Mouse (Mus musculus): ENCODE results near the gene Gm10260.

Gene Gm10260

DNA sequence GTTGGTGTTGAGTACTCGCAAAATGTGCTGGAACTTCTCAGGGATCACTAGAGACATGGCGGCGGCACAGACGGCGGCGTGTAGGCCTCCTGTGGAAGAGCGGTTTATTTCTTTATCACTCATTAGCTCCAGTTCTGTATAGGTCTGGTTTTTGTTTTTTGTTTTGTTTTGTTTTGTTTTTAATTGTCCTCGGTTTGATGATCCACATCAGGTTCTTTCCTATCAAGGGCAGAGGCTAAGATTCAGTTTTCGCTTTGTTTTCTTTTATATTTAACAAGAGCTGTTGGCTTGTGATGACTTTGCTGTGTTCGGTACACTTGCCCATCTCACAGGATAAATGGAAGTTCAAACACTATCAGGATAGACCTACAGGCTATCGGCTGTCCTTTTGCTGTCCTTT lies at the start of gene Gm10260:
Gene Gm10260, minus strand, starts transcription at position 101 of the 400 bp plus-strand sequence.
- no peak for DNase-seq

DNA sequence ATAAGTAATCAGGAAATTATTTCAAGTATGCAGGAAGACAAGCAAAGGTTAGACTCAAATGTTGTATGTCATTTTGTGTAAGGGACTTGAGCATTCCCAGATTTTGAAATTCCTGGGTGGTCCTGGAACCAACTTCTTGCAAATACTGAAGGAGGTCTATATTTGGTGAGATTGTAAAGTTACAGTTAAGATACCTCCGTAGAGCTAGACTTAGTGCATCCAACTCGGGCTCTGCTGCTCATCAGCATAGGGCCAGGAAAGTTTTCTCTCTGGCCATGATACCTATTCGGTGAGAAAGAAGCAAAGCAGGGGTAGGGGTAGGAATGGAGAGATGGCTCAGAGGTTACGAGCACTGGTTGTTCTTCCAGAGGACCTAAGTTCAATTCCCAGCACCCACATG lies 49.4 kb upstream of the Gm10260 start:
- DNase-seq, result no peak

DNA sequence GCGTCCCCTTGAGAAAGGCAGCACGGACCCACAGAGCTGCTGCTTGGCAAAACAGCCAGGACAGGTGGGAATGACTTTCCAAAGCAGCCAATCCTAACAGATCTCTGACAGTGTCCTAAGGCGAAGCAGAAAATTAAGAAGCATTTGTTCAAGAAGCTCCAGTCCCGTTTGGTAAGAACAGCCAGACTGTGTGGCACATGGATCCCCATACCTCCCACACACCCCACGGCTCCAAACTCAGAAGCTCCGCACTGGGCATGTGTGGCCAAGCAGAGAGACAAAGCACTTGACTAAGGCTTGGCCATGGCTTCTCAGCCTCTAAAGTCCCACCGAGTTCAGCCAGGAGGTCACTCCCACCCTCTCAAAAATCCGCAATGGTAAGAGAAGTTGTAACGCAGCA lies 45.5 kb upstream of the Gm10260 start:
- no peak for DNase-seq

DNA sequence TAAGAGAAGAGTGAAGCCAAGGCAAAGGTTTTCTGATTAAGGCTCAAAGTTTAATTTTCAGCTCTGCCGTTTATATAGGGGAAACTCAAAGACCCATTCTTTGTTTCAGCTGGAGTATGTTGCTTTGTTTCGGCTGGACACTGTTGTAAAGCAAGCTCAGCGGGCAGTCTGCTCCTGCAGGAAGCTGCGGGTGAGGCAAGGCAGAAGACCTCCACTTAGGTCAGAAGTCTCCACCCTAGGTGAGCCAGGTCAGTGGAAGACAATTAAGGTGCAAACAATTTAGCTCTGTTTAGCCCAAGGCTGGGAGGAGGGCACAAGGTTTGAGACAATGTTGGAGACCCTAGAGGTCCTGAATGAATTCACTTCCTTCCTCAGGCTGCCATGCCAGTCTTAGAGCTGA lies 42.0 kb upstream of the Gm10260 start:
- DNase-seq, result no peak

DNA sequence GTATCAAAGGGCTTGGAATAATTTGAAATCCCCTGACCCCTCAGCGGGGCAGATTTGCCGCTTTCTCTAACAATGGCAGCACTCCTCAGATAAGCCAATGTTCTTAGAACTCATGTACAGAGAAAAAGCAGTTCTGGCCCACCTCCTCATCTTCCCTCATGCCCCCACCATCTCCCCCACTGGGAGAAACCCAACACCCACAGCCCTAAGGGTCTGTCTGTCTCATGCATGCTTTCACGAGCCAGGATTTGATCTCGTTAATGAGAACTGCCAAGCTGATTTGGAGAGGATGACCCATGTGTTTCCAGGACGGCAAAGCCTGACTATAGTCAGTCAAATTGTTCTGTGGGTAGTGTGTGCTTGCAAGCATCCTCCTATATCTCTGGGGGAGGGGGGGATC lies 37.0 kb upstream of the Gm10260 start:
- no peak for DNase-seq

DNA sequence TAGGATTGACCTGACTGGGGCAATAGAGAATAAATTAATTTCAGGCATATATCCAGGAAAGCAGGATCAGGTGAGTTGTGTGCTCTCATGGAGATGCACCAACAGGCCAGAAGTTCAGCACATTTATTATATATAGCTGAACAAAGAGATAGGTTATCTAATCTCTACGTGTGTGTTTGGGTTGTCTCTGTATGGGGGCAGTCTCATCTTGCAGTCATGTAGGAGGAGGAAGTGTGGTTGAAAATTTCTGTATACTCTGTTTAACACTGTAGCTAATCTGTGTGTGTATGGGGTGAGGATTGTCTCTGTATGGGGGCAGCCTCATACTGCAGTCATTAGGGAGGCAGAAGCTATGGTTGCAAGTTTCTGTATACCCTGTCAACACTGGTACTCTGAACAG lies 34.3 kb upstream of the Gm10260 start:
- no peak for DNase-seq

DNA sequence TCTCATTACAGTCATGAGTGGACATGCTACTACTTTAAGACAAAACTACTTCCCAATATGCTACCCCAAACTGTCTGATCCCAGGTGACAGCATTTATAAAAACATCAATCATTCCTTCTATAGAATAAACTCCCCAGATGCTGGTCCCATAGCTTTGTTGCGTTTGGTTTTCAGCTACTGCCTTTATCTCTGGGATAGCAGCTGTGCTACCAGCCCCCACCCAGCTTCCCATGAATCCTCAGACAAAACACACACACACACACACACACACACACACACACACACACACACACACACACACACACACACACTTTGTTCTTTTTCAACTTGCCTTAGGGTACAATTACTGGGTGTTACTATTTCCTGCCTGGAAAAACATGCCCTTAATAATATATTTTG lies 33.5 kb upstream of the Gm10260 start:
- DNase-seq, result no peak

DNA sequence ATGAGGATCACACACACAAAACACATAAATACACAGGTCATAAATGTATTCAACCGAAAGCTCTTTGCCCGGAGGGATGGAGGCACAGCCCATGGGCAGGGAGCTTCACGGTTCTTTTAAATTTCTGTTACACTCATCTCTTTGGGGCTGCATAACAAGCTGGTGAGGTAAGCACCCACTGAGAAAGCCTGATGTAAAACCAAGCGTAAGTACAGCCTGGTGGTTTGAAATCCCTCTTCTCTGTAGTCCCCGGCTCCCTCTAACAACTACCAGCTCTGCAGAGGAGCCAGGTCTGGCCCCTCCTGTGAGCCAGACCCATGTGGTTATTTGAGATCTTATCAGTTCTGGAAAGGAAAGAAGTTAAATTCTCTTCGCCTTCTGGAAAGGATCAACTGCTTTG lies 31.2 kb upstream of the Gm10260 start:
- no peak for DNase-seq

DNA sequence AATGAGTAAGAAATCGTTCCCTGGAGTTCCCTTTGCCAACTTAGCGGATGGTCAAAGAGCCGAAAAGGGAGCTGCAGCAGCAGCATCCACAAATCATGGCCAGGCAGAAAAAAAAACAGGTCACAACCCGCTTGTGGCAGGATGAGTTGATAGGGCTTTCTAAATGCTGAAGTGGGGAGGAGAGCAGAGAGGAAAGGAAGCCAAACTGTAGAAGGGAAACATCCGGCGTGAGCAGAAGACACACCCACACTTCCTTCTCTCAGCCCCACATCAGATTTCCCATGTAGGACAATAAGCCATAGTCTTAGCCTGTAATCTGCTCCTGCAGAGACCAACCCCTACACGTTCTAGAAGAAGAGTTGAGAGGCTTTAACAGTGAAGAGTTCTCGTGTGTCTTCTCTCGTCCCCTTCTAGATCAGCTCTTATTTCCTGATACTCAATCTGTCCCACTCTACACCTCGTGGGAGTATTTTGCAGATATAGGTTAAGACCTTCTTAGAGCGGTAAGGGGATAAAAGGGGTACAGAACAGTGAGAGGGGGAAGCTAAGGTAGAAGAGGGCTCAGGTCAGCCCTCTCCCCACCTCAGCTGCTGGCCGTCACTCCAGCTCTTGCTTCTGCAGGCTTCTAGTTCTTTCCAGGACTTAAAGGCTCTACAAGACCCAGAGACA lies 29.5 kb upstream of the Gm10260 start:
- DNase-seq, result no peak

DNA sequence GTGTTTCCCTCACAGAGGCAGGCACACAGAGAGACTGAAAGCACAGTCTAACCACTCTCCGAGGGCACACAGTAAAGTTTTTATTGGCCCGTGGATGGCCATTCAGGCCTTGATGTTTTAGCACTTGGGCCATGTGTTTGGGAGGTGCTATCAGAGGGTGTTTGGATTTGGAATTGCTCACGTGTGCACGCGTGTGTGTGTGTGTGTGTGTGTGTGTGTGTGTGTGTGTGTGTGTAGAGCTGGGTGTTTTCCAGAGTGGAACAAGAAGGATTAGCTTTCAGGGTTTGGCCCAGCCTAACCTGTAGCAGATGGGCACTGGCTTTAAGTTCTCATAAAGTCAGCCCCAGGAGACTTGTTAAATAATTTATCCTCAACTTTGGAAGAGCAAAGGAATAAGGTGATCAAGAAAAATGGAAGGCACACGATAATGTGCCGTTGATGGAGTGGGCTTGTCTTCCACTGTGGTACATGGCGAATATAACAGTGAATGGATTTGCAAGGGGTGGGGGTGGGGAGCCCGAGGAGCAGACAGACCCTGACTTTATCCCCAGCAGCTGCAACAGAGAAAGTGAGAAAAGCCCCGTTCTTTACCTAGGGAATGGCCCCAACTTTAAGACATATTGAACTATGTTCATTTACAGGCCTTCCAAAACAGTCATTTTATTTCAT lies 24.9 kb upstream of the Gm10260 start:
- DNase-seq, result no peak

DNA sequence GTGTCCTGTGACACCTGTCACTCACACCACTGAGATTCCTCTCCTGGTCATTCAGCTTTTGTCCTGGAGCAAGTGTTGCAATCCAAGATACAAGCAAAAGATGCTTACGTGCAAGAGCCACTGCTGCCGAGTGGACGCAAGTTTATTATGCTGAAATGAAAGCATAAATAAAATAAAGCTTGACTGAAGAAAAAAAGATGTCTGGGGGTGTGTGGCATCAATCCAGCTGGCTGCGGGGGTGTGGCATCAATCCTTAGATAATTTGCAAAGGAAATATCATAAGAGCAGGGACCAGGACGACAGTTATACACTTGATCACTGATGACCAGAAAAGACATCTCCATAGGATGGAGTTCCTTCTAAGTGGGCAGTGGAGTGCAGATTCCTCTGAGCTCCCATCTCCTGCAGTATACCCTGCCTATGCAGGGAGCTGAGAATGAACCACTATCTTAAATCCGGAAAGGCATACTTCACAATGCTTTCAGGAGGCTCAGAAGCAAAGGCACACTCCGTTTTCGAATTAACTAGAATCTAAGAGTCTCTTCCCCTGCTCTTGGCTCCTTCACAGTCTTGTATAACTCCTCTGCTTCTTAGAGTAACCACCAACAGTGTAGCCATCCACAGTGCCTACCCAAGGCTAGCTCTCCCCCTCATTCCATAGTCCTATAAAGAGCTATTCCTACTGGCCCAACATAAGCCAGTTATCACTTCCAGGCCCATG lies 23.2 kb upstream of the Gm10260 start:
- DNase-seq, result no peak

DNA sequence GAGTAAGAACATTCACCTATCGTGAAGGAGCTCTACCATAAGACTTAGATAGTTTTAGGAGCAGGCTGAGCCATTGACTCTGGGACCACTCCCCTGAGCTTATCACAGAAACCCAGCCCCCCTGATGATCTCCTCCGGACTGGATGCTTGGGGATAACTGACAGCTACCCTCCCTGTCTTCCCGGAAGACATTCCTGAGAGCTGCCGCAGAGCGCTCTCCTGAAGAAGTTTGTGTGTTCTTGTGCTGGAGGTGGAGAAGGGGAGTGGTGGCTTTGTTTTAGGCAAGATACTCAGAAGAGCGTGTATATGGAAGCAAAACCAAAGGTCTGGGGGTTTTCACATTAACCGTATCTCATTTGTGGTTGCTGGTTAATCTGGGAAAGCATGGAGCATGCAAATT lies 21.6 kb upstream of the Gm10260 start:
- no peak for DNase-seq

DNA sequence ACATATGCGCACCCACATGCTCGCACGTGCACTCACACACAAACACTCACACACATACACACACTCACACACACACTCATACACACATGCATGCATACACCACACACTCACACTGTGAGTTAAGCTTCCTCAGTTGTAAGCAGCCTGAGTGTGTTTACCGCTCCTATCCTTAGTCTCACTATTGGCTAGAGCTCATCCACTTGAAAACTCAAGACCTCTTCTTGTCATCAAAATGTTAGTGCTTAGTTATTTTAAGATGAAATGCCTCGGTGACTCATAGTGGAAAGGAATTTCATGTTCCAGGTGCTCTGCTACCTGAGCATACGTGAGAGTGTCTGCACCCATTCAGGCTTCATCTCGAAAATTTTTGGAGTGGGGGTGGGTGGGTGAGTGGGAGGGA lies 21.2 kb upstream of the Gm10260 start:
- DNase-seq, result no peak

DNA sequence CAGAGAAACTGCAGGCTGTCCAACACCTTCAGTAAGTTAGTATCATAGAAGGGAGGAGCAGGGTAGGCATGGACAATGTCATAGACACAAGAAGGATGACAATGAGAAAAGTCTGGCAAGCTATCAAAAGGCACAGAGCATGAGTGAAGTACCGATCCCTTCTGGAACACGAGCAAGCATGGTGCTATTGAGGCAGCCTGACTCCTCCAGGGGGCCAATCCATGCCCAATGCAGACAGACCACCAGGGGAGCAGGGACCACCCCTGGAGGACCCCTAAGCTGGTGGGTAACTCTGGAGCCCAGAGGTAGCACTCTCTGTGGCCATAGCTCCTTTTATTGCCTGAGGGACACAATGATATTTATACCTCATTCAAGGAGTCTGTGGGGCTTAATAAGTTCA lies 20.1 kb upstream of the Gm10260 start:
- DNase-seq, result no peak

DNA sequence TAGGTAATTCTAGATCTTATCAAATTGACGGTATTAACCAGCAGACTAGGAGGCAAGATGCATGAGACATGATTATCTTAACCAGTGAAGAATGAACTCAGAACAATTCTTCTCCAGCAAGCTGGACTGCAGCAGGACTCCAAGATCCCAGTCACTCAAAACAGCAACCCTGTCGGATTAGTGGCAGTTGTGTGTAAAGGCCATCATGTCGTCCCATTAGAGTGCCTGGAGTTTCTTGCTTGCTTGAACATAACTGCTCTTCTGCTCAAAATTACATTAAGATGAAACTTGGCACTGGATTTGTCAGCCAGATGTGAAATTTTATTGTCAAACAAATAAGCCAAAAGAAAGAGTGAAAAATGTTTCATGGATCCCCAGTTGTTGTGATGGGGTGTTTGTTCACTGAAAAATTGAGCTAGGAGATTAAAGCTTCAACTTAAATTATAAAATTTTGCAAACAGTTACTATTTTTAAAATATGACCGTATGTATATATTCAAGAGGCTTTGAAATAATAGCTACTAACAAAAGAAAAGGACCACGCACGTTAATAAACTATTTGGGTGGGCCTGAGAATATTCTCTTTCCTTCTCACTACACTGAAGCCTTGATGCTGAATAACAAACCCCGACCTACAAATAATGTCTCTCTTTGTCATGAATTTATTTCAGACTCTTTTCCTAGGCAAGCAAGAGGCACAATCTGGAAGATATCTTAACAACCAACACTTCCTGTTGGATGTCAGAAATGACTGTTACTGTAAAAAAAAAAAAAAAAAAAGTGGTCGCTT lies 19.4 kb upstream of the Gm10260 start:
- no peak for DNase-seq

DNA sequence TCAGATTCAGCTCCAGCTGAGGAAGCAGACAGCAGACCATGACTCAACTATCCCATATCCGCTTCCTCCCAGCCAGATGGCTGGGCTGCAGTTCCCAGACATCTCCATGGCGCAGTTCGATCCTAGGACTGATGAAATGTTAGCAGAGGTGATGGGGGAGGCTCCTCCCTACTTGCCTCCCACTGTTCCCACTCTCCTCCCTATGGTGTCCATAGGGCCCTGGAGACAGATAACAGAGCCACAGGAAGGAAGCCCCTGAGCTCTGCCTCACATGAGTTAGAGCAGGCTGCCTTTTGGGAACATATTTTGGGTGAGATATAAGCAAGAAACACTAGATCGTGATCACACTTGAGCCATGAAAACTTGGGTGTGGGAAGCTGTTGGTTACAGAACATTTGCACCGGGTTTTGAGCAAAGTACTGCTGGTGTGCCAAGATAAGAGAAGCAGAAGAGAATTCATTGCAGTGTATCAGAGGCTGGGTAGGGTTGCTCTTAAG lies 18.3 kb upstream of the Gm10260 start:
- no peak for DNase-seq

DNA sequence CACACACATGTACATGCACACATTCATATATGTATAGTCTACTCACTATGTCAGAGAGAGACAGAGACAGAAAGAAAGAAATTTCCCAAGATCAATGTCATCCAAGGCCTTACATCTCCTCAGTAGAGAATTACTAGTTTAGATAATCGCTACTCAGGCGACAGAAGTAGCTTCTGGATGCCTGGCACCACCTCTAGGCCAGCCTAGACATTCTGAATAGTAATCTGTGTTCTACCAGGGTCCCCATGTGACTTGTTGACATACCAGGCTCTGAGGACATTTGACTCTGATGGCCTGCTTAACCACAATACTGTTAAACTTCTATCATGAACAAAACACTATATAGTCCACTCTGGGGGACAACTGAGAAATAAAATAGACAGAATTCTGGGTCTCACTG lies 17.2 kb upstream of the Gm10260 start:
- no peak for DNase-seq

DNA sequence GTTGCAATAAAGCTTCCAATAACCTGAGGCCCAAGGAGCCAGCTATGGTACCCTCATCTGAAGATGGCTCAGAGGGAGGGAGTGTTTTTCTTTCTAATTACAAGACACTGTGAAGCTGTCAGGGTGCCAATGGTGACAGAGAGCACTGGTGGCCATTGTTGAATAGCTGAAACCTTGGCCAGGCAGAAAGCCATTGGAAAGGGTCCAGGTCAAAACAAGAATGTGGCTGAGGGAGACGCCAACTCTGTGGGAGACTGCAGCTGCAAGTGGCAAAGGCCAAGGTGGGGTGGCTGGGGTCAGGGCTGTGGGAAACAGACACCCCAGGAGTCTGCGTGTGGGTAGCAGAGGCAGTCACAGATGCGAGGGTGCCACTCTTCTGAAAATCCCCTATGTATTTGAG lies 16.3 kb upstream of the Gm10260 start:
- peak in 1 of 2 experiments; percentile 32 for DNase-seq

DNA sequence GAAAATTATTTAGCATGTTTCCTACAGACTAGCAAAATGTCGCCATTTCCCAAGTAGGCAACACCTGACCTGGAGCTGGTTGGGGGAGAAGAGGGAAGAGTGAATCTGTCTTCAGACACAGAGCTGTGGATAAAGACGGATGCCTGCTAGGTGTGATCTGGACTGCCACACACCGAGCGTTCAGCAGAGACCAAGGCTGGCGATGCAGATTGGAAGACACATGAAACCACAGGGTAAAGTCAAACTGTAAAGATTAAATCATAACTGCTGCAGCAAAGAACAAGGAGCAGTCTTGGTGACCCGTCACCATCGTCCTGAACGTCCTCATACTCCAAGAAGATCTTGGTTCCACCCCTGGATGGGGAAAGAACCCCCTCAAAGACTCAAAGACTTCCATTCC lies 15.5 kb upstream of the Gm10260 start:
- DNase-seq, result no peak

DNA sequence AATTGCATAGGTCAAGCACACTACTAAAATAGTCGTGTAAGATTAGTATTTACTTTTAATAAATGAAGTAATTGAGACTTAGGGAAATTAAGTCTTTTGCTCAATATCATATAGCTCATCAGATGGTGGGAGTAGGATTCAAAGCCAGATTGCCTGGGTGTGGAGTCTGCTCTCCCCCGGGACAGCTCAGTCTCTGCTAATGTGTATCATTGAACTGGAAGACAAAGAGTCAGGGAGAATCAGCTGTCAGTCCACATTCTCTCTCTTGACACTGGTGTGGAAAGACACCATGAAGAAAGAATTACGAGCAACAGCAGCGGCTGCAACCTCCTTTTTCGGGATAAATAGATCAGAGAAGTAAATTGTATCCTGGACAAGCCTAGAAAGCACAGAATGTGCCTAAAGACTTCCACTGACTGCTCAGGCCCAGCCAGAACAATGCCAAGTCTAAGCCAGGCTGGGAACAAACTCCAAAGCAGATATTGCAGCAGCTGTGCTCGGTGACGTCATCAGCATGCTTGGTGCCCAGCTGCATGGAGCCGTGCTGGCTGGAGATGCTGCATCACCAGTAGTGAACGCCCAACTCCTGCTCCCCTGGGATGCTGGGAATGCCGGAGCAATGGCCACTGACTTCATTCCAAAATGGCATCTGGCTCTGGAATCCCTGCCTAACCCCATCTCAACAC lies 14.5 kb upstream of the Gm10260 start:
- peak in 1 of 2 experiments; percentile 13 for DNase-seq

DNA sequence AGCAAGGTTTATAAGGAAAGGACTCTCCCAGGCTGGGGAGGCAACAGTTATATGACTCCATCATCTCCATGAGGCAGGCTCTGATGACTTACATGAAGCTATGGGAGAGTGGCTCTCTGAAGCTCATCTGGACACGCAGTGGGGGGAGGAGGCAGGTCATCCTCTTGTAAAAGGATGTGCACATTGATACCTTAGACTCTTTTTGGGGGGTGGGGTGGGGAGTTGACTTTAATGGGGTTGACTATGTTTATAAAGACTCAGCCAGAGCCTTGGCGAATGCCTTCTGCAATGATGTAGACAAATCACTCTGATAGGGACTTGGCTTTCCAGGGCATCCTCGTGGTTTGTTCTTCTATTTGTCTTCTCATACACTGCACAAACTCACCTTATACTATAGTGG lies 8.8 kb upstream of the Gm10260 start:
- no peak for DNase-seq

DNA sequence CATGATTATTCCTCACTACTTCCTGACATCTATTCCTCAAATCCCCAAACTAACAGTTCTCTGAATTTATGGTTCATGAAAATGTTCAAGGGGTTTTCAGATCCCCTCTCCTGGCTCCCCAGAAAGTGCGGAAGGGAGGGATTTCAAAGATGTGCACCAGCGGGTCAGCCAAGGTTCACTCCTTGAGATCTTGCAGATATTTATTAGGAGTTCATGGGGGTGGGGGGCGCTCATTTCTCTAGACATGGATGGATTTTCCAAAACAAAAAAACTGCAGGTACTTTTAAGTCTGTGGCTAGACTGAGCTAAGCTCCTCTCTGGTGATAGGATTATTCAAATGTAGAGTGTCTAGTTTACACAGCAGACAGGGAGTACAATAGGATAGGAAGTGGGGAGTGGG lies 8.4 kb upstream of the Gm10260 start:
- no peak for DNase-seq
